Mouse (Mus musculus): ENCODE results near the gene Zfp109. TPM values are rescaled to one million over a fixed set of nuclear protein-coding genes. Genes with fewer than 3 reads are reported as not detected.
A peak's percentile ranks its signal among the peaks of the same experiment; 100 is the strongest.

Zfp109 gene
- total RNA-seq, 2 experiments from 2014 or later, result 2.4 TPM

DNA sequence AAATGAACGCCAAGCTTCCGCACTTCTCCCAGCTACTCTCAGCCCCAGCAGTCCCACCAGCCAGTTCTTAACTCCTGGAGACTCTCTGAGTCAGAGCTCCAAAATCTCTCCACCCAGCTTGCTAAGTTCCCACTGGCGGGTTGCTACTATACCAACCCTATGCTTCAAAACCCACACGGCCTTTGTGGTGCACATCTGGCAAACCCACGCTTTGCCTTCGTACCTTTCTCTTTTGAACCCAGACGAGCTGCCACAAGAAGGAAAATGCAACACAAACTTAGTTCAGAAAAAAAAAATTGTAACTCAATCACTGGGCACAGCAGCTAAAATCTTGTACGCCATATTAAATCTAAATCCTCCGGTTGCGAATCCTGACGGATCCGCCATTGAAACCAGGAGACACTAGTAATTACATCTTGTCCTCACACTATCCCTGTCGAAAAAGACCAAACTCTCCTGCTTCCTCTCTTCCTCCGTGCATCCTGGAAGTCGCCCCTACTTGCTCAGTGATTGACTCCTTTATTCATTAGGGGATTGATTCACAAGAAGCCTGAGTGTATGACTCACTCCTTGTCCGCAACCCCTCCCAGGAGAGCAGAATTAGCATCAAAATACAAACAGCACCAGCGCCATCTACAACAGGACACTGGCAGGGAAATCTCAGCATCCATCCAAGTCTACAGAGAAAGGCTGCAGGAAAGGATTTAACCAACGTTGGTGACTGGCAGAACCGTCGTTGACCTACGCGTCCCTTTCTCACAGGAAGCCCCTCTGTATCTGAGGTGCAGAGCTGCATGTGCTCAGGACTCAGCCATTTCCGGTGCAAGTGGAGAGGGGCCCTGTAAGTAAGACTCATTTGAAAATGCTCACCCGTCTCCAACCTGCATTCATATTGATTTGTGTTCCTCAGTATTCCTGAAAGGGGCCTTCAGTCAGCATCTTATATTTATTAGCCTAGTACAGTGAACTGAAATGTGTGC, 31.1 kb upstream of the Zfp109 start:
- intact Hi-C loops (cut with DNase I), result loop anchor here (2.0 to 5.0 kb wide), 3 partner anchors 14 to 156 kb away; partner anchors contain the start of genes Zfp108, Zfp112 and Zfp235
- Histone ChIP-seq H3K4me3 (no peak overlapping the region), H3K27ac (no peak overlapping the region)
- no peak for TF ChIP-seq CTCF (IDR thresholded peaks at IDR 0.05)
- DNase-seq, result no peak

DNA sequence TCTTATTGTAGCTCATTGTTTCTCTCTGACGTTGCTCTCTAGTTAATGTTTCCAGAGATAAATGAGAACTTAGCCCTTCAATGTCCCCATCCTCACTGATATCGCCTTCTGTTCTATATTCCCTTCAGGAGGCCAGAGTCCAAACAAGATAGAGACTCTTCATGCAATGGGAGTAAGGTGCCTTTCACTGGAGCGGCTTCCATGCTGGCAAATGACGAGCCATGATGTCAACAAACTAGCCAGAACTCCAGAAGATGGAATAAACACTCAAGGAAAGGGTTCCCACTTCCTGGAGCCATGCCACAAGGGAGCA, 22.6 kb upstream of the Zfp109 start:
- no peak for TF ChIP-seq CTCF (IDR thresholded peaks at IDR 0.05)
- Histone ChIP-seq H3K27ac (no peak overlapping the region), H3K4me3 (no peak overlapping the region)
- no peak for DNase-seq
- intact Hi-C loops (cut with DNase I), result loop anchor here (5.0 kb wide), 1 partner anchor 178 kb away; the partner anchor contains the start of gene Zfp180

DNA sequence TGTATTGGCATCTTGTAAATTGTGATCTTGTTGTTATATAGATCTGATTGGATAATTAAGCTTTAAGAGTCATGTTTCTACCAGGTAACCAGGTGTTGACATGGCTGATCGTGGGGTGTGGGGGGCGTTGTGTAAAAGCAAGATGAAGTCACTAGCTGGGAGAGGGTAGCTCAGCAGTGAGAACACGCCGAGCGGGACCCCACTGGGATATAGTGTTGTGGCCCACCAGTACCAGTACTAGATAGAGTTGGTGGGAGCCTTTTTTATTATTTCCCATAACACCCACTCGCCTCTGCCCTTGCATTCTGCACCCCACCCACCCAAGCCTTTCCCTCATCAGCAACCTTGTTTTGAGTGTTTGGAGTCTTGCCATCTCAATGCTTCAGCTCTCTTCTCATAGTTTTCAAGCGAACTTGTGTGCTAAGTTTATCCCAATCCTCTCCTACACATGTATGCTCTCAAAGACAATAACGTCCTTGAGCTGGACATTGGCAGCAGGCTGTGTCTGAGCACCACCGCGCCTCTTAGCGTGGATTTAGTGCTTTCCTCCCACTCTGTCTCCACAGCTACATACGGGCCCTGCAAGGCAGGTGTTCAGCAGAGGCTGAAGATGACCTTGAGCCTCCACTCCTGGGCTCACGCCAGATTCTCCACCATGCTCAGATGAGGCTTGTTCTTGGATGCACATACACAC, 22.1 kb upstream of the Zfp109 start:
- no peak overlapping the region for H3K4me3 ChIP-seq
- DNase-seq, result no peak
- no peak for TF ChIP-seq CTCF (IDR thresholded peaks at IDR 0.05)
- intact Hi-C loops (cut with DNase I), result loop anchor here (5.0 kb wide), 1 partner anchor 177 kb away; the partner anchor contains the start of gene Zfp180
- no peak overlapping the region for H3K27ac ChIP-seq

DNA sequence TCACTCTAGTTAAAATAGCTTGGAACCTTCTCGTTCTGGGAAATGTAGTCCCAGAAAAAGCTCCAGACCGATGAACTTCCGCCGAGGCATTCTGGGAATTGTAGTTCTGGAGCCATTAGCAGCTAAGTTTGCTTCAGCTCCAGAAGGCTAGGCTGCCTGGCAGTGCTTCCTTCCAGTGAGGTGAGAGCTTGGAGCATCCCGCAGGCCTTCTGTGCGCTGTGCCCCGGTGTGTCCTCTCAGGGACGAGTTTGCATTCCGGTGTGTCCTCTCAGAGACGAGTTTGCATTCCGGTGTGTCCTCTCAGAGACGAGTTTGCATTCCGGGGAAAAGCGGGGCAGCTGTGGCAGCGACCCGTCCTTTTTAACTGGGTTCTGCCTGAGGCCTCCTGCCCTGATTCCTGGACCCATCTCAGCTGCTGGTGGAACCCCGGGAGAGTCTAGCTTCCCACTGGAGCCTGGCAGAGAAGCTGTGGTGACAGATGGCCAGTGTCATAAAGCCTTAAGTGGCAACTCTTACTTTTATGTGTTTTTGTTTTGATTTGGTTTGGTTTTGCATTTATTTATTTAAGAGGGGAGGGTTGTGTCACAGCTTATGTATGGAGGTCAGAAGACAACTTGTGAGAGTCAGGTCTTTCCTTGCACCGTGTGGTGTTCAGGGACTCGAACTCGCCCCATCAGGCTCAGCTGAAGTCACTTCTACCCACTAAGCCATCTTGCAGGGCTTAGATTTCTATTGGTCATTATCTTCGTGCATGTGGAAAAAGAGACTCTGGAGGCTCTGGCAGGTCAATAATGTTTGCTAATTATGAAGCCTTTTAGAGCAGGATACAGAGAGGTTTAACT, 17.5 kb upstream of the Zfp109 start, which contains the start of gene Zfp108:
Gene Zfp108, plus strand, starts transcription at position 162 of the 842 bp plus-strand sequence.
- intact Hi-C loops (cut with DNase I), result loop anchor here (1.0 to 5.0 kb wide), 4 partner anchors 14 to 173 kb away; partner anchors contain the start of gene Zfp180
- TF ChIP-seq CTCF (IDR thresholded peaks at IDR 0.05), result no peak

DNA sequence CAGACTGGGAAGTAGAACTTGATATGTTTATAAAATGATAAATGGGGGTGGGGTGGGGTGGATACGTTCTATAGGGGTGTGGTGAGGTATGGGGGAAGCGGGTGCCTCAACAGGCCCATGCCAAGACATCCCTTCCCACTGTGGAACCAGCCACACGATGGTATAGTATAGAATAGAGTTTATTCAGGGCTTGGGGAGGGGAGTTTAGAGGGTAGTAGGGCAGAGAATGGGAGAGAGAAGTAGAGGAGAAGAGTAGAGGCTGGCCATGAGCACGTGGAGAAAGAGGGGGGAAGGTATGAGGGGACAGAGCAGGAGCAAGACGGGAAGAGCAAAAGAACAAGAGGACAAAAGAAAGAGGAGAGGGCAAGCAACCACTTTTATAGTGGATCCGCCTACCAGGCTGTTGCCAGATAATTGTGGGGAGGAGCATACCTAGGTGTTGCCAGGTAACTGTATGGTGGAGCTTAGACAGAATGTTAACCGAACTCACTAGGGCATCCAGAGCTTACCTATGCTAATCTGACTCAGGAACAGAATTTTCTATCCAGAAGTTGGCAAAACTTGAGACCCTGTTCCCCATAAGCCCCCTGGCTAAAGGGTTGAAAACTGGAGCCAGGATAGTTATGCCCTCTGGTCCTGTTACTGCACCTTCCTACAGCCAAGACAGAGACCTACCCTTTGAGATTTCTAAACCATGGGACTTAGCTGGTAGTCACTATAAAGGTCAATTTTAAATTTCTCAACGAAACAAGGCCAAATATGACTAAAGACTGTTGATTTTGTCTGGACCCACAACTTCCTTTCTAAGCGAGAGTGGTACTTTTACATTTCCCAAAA, 16.6 kb upstream of the Zfp109 start:
- TF ChIP-seq CTCF (IDR thresholded peaks at IDR 0.05), result no peak
- intact Hi-C loops (cut with DNase I), result loop anchor here (2.0 to 5.0 kb wide), 2 partner anchors 15 to 47 kb away; no protein-coding TSS in a partner anchor
- DNase-seq, result no peak

More for the DNA sequence above, 17.5 kb upstream of the Zfp109 start, which contains the start of gene Zfp108:
- H3K27ac ChIP-seq, result peak within 1 kb of the TSS; percentile 82
- H3K4me3 ChIP-seq, result peak within 1 kb of the TSS; percentile 82
- DNase-seq, result peak; percentile 83

DNA sequence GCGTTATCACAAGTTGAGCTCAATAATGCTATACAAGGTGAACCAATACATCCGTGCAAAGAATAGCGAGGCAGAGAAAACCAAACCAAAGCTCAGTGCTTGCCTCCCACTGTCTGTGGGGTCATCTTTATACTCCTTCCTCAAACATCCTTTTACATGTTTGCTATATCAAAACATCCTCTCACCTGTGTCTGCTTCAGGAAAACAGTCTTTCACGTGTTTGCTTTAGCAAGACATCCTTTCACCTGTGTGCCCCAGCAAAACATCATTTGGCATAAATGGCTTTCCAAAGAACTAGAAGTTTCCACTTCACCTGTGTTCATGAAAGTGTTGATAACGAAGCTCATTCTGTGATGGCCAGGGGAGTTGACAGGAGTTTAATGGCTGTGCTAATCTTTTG, 26.0 kb downstream of the Zfp109 start, which contains the start of gene Zfp111:
Gene Zfp111, minus strand, starts transcription at position 101 of the 400 bp plus-strand sequence.
- Histone ChIP-seq H3K27ac (no peak within 1 kb of the TSS), H3K4me3 (no peak within 1 kb of the TSS)
- intact Hi-C loops (cut with DNase I), result no loop called here
- no peak for DNase-seq
- no peak for TF ChIP-seq CTCF (IDR thresholded peaks at IDR 0.05)

More for the DNA sequence above, 16.6 kb upstream of the Zfp109 start:
- H3K4me3 ChIP-seq, result peak overlapping the region; percentile 82
- H3K27ac ChIP-seq, result peak overlapping the region; percentile 82

DNA sequence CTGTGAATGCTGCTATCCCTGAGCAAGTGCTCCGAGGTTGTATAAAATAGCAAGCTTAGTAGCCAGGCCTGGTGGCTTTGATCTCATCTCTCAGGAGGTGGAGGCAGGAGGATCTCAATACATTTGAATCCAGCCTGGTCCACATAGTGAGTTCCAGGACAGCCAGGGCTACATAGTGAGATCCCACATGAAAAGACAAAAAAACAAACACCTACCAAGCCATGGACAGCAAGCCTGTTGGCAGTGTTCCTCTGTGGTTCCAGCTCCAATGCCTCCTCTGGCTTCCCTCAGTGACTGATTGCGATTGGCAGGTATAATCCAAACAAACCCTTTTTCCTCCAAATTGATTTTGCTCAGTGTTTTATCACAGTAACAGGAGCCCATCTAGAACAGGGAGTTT, 27.1 kb downstream of the Zfp109 start:
- H3K4me3 ChIP-seq, result no peak overlapping the region
- H3K27ac ChIP-seq, result no peak overlapping the region
- TF ChIP-seq CTCF (IDR thresholded peaks at IDR 0.05), result no peak
- intact Hi-C loops (cut with DNase I), result no loop called here
- DNase-seq, result no peak

DNA sequence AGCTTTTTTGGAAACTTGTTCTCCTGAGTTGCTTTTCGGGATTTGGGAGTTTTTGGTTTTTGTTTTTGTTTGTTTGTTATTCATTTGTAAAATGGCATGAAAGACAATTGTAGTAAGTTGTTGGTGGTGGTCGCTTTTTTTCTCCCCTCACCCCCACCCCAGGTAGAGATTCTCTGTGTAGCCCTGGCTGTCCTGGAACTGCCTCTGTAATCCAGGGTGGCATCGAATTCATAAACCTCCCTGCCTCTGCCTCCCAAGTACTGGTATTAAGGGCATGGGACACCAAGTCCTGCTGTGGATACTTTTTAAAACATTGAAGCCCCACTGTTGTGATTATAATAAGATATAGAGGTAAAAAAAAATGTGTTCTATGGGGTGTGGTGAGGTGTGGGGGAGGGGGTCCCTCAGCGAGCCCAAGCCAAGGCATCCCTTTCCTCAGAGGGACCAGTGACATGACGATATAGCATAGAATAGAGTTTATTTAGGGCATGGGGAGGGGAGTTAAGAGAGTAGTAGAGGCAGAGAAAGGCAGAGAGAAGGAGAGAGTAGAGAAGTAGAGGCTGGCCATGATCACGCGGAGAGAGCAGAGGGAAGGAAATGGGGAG, 29.0 kb downstream of the Zfp109 start:
- no peak for TF ChIP-seq CTCF (IDR thresholded peaks at IDR 0.05)
- Histone ChIP-seq H3K4me3 (peak overlapping the region; percentile 78), H3K27ac (peak overlapping the region; percentile 76)
- intact Hi-C loops (cut with DNase I), result loop anchor here (5.0 kb wide), 3 partner anchors 44 to 96 kb away; partner anchors contain the start of genes Zfp108, Zfp112 and Zfp235
- no peak for DNase-seq

DNA sequence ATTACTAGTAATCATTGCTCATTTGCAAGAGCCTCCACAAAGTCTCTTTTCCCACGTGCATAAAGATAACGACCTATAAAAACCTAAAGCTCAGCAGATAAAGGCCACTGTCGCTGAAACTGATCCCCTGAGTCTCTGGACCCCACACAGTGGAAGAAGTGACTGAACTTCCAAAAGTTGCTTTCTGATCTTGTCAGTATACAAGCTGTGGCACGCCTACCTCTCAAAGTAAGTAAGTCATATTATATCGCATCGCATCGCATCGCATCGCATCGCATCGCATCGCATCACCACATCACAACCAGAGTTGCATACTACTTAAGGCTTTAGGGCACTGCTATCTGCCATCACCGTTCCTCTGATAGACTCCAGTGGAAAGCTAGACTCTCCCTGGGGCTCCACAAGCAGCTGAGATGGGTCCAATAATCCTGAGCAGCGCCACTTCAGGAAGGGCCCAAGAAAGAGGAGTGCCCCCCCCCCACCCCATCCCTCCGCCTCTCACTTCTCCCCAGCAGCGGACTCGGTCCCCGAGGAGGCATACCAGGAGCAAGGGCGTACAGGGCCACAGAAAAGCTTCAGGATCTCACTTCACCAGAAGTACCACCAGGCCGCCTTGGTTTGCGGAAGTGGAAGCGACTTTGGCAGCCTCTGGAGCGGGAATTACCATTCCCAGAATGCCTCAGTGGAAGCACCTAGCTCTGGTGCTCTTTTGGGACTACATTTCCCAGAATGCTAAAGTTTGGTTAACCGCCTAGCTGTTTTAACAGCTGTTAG, 29.7 kb downstream of the Zfp109 start:
- intact Hi-C loops (cut with DNase I), result loop anchor here (2.0 to 5.0 kb wide), 4 partner anchors 45 to 127 kb away; partner anchors contain the start of genes Zfp108, Zfp112, Zfp180 and Zfp235
- peak; percentile 13; the same call in 1 of the 2 replicates for TF ChIP-seq CTCF (IDR thresholded peaks at IDR 0.05)
- peak; percentile 73 for DNase-seq
- Histone ChIP-seq H3K27ac (peak overlapping the region; percentile 76), H3K4me3 (peak overlapping the region; percentile 78)

DNA sequence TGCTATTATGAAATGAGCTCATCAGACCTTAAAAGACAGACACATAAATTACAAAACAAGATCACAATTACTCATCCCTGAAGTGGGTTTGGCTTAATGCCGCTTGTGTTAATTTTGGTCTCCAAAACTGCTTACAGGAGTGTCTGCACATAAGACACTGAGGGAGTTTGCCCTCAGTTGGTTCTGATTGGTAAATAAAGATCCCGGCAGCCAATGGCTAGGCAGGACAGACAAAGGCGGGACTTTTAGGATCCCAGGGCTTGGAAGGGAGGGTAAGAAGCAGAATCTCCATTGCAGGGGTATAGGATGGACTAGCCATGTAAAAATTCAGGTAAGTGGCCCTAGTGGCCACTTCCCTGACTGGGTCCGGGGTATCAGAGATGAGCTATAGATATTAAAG, 40.4 kb downstream of the Zfp109 start:
- TF ChIP-seq CTCF (IDR thresholded peaks at IDR 0.05), result no peak

More for the DNA sequence above, 40.4 kb downstream of the Zfp109 start:
- Histone ChIP-seq H3K27ac (no peak overlapping the region), H3K4me3 (no peak overlapping the region)
- no peak for DNase-seq
- intact Hi-C loops (cut with DNase I), result no loop called here

All from gastrocnemius, adult 2 months (tissue).